Mouse (Mus musculus) liver, adult 2 months (tissue): ENCODE results near the gene Mcrs1. TPM values are rescaled to one million over a fixed set of nuclear protein-coding genes. Genes with fewer than 3 reads are reported as not detected.

Experiments used
- DNase-seq: peaks from one replicate; pipeline ENCODE4 v3.0.0-alpha.2; 2011; ENCODE audit warnings: low read depth, low spot score; ENCODE audit errors: extremely low read depth
- H3K27ac ChIP-seq: fragments of 200-500 bp; replicated peaks from 2 replicates; pipeline ENCODE4 v1.5.1; 2012; ENCODE audit warnings: low read depth, mild to moderate bottlenecking, control low read depth, inconsistent platforms, low read length; ENCODE audit not compliant: insufficient read depth
- H3K27me3 ChIP-seq: fragments of 200-500 bp; 2 replicates; pipeline ENCODE4 v1.6.1; 2012; ENCODE audit warnings: mild to moderate bottlenecking, moderate library complexity, low read length, inconsistent platforms; ENCODE audit not compliant: control insufficient read depth, insufficient read depth
- H3K36me3 ChIP-seq: fragments of 200-500 bp; 2 replicates; pipeline ENCODE4 v1.6.1; 2012; ENCODE audit warnings: low read length, inconsistent platforms; ENCODE audit not compliant: control insufficient read depth, insufficient read depth
- H3K4me1 ChIP-seq: fragments of 200-500 bp; 2 replicates; pipeline ENCODE4 v1.6.1; 2011; ENCODE audit warnings: low read length; ENCODE audit not compliant: control insufficient read depth, insufficient read depth
- H3K4me3 ChIP-seq: fragments of 200-500 bp; 2 replicates; pipeline ENCODE4 v1.5.1; 2011; ENCODE audit warnings: low read depth, mild to moderate bottlenecking, control low read depth, low read length, moderate library complexity; ENCODE audit not compliant: insufficient read depth
- H3K79me2 ChIP-seq: fragments of 200-500 bp; 2 replicates; pipeline ENCODE4 v1.6.1; 2012; ENCODE audit warnings: inconsistent platforms, mild to moderate bottlenecking, low read length, moderate library complexity; ENCODE audit not compliant: control insufficient read depth, insufficient read depth
- H3K9ac ChIP-seq: fragments of 200-500 bp; 2 replicates; pipeline ENCODE4 v1.6.1; 2012; ENCODE audit warnings: low read depth, mild to moderate bottlenecking, control low read depth, inconsistent platforms, low read length
- CTCF ChIP-seq: fragments of 200-500 bp; IDR thresholded peaks from 2 replicates; pipeline ENCODE4 v1.5.1; 2011; ENCODE audit warnings: low read depth, low read length, control low read depth
- POLR2A ChIP-seq: fragments of 200-500 bp; IDR thresholded peaks from 2 replicates; pipeline ENCODE4 v1.6.1; 2011; ENCODE audit warnings: low read length, control low read depth; ENCODE audit not compliant: insufficient read depth; ENCODE audit errors: extremely low read depth
- WGBS: fragments of 180-500 bp; shearing (Covaris S2); methylation state at CpG from one replicate; pipeline ENCODE4 v1.1.7; 2018; 5-methylcytosine and 5-hydroxymethylcytosine counted together
- polyA plus RNA-seq: library from polyadenylated mRNA; depleted of rRNA; stranded (reverse); fragments of >200 nt; gene quantifications from 2 replicates; pipeline ENCODE4 v1.2.3, GENCODE M21; 2012
- total RNA-seq: library from RNA; depleted of rRNA; stranded (reverse); fragments of >200 nt; gene quantifications from 2 replicates; pipeline ENCODE4 v1.2.3, GENCODE M21; 2014

Mcrs1 gene
- total and polyA plus RNA-seq, 2 experiments: 10.8 to 15.0 TPM

- no peaks in the 10 kb centered on the region for H3K36me3 ChIP-seq
- no peak for DNase-seq
- peaks cover 3% of the 10 kb centered on the region; the same call in 1 of the 2 replicates for H3K4me1 ChIP-seq
- H3K27ac ChIP-seq: no peak within 1 kb of the TSS
- peaks cover 35% of the 10 kb centered on the region; the same call in 1 of the 2 replicates for H3K27me3 ChIP-seq
- H3K4me3 ChIP-seq: peak within 1 kb of the TSS; percentile 40; the same call in 1 of the 2 replicates
- TF ChIP-seq CTCF (no peak), POLR2A (no peak)
- 1% methylated on average over 59 of the region's 66 CpGs for WGBS
- peak within 1 kb of the TSS; percentile 38 for H3K9ac ChIP-seq
- no peaks in the 10 kb centered on the region for H3K79me2 ChIP-seq
Observed at GRCm38 (mm10) chr15:99224208-99224911, 27.4 kb downstream of the Mcrs1 start, which contains the start of gene Kcnh3. Gene Kcnh3 (plus strand): TSS chr15:99224861.

GRCm38 (mm10) chr15:99223585-99224207 lies 28.1 kb downstream of the Mcrs1 start:
- peaks cover 32% of the 10 kb centered on the region; the same call in 1 of the 2 replicates for H3K27me3 ChIP-seq

GRCm38 (mm10) chr15:99222794-99223584 lies 28.8 kb downstream of the Mcrs1 start:
- WGBS: 10% methylated on average over 18 of the region's 18 CpGs
- Histone ChIP-seq H3K36me3 (no peaks in the 10 kb centered on the region), H3K27ac (no peak overlapping the region), H3K4me1 (peaks cover 3% of the 10 kb centered on the region; the same call in 1 of the 2 replicates), H3K9ac (no peak overlapping the region), H3K27me3 (peaks cover 32% of the 10 kb centered on the region; the same call in 1 of the 2 replicates), H3K4me3 (no peak overlapping the region), H3K79me2 (no peaks in the 10 kb centered on the region)
- DNase-seq: no peak
- TF ChIP-seq CTCF: no peak
- no peak for TF ChIP-seq POLR2A

More at GRCm38 (mm10) chr15:99223585-99224207, 28.1 kb downstream of the Mcrs1 start:
- DNase-seq: peak; percentile 6
- Histone ChIP-seq H3K27ac (no peak overlapping the region), H3K4me3 (peak overlapping the region; percentile 40; the same call in 1 of the 2 replicates), H3K36me3 (no peaks in the 10 kb centered on the region), H3K9ac (peak overlapping the region; percentile 38), H3K4me1 (peaks cover 3% of the 10 kb centered on the region; the same call in 1 of the 2 replicates), H3K79me2 (no peaks in the 10 kb centered on the region)
- 2% methylated on average over 46 of the region's 46 CpGs for WGBS
- TF ChIP-seq CTCF (no peak), POLR2A (no peak)

- Histone ChIP-seq H3K79me2 (no peaks in the 10 kb centered on the region), H3K4me3 (no peak overlapping the region), H3K27me3 (peaks cover 28% of the 10 kb centered on the region; the same call in 1 of the 2 replicates), H3K4me1 (peaks cover 3% of the 10 kb centered on the region; the same call in 1 of the 2 replicates), H3K9ac (no peak overlapping the region), H3K36me3 (no peaks in the 10 kb centered on the region), H3K27ac (no peak overlapping the region)
- DNase-seq: no peak
- 25% methylated on average over 8 of the region's 8 CpGs for WGBS
- TF ChIP-seq CTCF (no peak), POLR2A (no peak)
Observed at GRCm38 (mm10) chr15:99221315-99221952, 30.3 kb downstream of the Mcrs1 start.

- WGBS: 91% methylated on average over 4 of the region's 4 CpGs
- no peaks in the 10 kb centered on the region for H3K36me3 ChIP-seq
- no peaks in the 10 kb centered on the region for H3K4me1 ChIP-seq
- no peak overlapping the region for H3K4me3 ChIP-seq
- no peak overlapping the region for H3K27ac ChIP-seq
- TF ChIP-seq POLR2A (no peak), CTCF (no peak)
- no peaks in the 10 kb centered on the region for H3K79me2 ChIP-seq
- peaks cover 2% of the 10 kb centered on the region; the same call in 1 of the 2 replicates for H3K27me3 ChIP-seq
- no peak for DNase-seq
- H3K9ac ChIP-seq: no peak overlapping the region
Observed at GRCm38 (mm10) chr15:99217630-99218029, 34.1 kb downstream of the Mcrs1 start.
